Mouse (Mus musculus) fat pad, adult 2 months (tissue): ENCODE measurements around the gene Trim7.
"Not testable (repeated sequence)": the region's sequence is repeated elsewhere in the genome, so short reads cannot be mapped to it uniquely, and the experiment has no call there.

ENCODE experiments used
- DNase-seq: peaks from one replicate; pipeline ENCODE4 v3.0.0-alpha.2; 2011; ENCODE audit warnings: low read depth, low spot score; ENCODE audit errors: extremely low read depth

The Trim7 gene

DNA sequence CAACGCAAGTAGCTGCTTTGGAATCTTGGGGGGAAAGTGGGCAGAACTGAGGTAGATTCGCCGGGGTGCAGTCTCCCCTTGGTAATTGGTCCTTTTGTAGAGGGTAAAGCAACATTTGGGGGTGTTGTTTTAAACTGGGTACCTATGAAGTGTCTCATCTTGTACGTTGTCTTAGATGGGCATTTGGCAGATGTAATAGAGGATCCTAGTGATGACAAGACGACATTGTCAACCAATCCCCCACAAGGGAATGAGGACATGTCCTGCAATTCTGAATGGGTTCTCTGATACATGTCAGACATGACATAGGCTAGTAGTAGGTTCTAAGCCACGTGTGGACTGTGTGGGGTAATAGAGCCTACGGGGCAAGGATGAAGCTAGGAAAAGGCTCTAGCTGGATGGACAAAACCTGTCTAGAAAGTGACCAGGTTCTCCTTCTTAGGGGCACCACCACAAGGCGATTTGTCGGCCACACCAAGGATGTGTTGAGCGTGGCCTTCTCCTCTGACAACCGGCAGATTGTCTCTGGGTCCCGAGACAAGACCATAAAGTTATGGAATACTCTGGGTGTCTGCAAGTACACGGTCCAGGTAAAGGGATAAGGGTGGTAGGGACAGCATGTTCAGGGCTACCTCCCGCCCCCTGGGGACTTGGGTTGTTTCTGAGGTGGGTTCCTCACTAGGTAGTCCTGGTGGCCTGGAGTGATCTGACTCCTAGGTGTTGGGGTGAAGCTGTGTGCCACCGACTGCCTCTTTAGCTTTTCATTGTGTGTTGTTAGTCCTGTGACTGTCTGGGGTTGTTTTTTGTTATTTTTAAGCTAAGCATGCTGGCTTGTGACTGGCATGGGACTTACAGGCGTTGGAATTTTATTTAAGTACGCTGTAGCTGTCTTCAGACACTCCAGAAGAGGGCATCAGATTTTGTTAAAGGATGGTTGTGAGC is 23.8 kb upstream of the Trim7 start:
- DNase-seq: no peak

DNA sequence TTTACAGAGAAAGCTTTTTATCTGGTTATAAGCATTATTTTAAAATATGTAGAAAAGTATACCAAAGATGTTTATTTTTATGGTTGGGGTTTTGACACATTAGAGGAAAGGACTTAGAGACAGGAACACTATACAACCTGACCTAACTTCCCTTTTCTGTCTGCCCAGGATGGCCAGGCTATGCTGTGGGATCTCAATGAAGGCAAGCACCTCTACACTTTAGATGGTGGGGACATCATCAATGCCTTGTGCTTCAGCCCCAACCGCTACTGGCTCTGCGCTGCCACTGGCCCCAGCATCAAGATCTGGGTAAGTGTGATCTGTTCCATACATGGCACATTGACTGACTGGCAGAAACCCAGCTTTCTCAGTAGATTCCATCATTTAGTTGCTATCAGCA is 22.0 kb upstream of the Trim7 start:
- no peak for DNase-seq

DNA sequence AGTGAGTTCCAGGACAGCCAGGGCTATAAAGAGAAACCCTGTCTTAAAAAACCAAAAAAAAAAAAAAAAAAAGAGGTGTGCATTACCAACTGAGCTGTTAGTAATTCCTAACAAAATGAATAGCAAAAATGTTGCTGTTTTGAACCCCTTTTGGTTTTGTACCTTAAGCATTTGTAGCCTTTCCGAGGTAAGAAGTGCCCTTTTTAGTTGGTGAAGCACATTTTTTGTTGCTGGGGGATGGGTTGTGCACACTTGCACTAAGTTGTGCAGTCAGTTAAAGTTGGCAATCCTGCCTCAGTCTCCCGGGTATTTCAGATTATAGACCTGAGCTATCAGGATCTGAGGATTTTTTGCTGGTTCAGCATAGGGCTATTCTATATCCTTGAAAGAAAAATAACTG is 21.0 kb upstream of the Trim7 start:
- no peak for DNase-seq

DNA sequence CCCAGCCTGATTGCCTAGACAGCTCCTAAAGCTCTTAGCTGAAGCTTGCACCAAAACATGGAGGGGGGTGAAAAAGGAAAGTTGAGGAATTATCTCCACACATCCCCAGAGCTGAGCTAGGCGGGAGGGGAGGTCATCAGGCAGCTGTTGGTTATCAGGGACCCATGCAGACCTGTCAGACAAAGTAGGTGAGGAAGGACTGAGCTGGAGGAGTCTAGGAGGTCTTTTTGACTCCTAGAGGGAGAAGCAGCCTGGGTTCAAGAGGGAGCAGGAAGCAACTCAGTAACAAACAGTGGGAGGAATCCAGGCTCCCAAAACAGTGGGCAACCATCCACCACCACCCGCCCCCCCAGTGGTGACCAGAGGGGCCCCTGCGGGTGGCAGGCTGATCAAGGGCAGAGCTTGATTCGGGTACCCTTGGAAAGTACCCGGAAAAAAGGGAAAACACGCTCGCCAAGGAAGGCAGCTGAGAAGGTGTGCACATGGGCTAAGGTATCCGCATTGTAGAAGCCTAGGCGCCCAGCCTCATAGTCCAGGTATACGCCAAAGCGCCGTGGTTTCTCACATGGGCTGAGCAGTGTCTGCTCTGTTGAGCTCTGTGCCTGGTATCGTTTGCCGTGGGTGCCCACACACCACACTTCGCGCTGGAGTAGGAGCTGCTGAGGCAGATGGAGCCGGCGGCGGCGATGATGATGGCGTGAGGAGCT is 18.9 kb upstream of the Trim7 start:
- no peak for DNase-seq

DNA sequence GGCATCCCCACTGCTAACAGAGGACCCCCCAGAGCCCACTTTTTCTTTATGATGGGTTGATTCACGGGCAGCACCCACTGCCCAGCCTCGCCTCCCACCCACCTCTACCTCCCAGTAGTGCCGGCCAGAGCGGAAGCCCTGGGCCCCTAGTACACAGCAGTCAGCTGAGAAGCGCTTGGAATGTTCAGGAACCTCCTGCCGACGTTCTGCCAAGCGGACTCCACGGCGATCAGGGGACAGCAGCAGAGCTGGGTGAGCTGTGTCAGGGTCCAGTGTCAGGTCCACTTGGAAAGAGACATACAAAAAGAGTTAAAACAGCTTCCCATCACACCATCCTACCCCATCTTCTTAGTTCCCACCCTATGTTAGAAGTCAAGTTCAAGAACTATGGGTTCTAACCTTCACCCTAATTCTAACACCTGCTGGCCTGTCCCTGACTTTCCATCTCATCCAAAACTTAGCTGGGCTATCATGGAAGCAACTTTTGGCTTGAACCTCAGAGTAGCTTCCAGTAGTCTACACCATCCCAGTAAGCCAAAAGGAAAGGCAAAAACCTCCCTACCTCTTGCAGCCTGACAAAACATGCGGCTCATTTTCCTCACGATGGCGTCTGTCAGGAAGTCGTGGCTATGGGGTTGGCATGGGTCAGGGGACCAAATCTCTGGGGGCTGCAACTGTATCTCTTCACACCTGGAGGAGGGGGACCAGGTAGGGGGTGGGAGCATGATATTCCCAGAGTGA is 18.2 kb upstream of the Trim7 start:
- no peak for DNase-seq

DNA sequence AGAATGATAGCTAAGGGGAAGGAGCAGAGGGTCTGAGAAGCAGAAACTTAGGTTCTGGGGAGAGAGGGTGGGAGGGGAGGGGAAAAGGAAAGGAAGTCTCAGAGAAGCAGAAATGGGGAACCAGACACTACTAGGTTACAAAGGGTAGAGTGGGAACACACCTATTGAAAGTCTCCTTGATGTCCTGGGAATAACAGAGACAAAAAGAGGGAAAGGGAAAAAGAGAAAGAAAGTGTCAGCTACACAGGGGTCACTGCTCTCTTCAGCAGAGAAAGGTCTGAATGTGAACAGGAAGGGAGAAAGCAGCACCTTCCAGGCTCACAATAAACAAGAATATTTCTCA is 17.7 kb upstream of the Trim7 start:
- DNase-seq: no peak

DNA sequence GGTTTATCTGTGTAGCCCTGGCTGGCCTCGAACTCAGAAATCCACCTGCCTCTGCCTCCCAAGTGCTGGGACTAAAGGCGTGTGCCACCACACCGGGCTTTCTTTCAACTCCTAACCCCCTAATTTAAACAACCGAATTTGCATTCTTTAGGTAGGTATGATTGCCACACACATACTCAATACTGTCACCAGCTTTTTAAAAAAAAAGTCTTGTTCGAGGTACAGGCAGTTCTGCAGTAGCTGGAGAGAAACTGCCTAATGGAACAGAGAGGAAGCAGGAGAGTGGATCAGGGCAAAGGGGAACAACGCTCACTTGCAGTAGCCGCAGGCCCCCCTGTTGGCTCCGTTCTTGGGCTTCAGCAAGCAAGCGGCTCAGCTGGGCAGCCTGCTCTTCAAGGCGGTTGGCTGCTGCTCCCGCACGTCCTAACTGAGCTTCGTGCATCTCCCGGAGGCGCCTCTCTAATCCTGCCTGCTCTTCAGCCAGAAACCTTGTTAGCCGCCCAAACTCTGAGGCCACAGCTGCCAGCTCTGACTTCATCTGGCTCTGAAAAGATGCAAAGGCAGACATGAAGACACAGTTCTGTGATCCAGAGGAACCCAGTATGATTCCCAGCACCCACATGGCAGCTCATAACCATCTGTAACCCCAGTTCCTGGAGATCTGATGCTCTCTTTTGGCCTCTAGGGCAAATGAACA is 17.1 kb upstream of the Trim7 start:
- peak; percentile 87 for DNase-seq

DNA sequence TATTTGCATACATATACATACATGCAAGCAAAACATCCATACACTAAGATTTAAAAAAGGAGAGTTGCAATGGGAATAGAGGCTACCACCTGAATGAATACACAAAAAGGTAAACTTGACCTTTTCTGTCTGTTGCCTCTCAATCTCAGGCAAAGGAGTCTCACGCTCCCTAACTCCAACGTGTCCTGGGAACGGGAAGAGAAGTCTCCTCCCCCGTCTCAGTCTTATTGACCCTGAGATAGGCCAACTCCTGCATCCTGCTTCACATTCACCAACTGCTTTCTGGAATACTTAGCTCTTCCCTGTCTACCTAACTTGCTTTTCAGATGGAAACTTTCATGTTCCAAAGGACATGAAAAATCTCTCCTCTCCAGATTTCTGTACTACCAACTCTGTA is 16.5 kb upstream of the Trim7 start:
- no peak for DNase-seq

DNA sequence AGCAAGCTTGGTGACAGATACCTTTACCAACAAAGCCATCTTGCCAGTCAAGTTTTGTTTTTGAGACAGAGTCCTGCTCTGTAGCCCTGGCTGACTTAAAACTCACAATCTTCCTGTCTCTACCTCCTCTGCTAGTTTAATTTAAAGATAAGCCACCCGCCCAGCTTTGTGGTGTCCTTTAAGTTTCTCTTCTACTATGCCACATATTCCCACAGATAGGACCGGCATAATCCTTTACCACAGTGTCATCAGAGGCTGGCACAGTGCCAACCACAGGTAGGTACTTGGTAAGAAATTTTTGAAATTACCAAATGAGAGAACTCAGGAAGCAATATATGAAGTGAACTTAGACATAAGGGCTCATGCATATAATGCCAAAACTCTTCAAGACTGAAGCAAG is 15.8 kb upstream of the Trim7 start:
- no peak for DNase-seq

DNA sequence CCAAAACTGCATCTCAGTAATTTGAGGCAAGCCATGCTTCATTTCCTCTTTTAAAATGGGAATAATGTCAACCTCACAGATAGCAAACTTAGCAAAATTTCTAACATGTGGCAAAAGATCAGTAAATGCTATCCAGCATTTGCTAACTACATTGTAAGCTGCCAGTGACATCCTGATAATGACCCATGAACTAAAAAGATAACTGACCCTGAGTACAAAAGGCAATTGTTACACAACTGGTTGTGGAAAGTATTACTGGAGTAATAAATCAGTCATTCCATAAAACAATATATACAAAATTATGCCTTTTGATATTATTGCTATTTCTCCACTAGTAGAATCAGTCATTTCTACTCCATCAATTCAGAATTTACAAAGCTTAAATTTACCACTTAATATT is 12.2 kb upstream of the Trim7 start:
- no peak for DNase-seq

DNA sequence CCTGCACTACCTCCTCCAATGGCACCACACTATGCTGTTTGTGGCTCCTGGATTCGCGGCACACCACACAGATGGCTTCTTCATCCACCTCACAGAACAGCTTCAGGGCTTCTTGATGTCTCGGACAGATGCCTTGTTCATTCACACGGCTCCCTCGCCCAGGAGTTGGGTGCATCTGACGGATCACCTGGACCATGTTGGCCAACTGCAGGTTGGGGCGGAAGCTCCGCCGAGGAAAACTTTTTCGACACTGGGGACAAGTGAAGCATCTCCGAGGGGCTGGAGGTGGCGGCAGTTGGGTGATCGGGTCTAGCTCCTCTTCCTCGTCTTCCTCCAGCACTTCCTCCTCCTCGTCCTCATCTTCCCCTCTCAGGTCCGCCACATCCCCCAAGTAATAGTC is 10.1 kb upstream of the Trim7 start:
- DNase-seq: no peak

DNA sequence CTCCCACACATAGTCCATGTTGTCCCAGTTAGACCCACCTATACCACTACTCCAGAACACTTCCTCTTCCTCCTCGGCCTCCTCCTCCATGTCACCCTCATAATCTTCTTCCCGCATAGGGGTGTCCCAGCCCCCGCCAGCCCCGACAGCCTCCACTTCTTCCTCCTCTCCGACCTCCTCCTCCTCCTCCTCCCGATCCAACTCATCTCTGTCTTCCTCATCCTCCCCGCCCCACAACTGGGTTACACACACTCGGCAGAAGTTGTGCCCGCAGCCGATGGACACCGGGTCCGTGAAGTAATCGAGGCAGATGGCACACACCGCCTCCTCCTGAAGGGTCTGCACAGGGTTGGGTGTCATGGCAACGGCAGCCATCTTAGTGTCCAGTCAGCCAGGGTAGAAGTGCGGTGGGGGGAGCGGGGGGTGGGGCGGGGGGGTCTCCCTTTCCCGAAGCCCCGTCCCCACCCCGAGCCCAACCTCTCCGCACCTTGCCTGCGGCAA is 9.6 kb upstream of the Trim7 start:
- no peak for DNase-seq

DNA sequence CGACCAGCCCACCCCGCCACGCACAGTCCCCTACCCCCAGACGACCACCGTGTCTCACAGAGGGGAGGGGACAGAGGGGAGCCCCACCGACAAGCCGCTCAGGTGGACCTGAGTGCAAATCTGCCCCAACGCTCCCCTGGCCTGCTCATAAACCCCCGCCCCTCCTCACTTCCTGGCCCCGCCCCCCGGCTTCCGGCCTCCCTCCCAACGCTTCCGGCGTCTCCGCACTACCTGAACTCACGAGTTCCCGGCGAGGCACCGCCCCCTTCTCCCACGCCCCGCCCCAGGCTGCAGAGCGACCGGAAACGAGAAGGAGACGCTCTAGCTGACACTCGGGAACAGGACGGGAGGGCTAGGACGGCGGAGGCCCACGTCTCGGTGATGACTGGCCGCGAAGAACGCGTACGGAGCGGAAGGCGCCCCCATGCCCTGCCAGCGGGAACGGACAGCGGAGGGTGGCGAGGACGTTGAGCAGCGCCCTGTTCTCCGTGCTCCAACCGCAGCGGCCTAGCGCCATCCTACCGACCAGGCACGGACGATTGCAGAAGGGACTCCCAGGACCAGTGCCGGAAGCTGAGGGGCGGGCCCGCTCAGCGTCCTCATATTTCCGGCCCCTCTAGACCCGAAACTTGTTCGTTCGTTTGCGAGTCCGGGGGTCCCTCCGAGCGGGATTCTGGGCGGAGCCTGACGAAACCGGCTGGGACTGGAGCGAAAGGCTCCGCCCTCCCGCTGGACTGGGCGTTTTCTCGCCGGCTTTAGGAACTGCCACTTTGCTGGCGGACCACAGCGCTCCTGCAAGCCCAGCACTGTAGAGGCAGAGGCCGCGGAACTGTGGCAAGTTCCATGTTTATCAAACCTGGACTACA is 8.9 kb upstream of the Trim7 start, which contains the start of gene Trim41:
Gene Trim41, minus strand, starts transcription at position 554 of the 866 bp plus-strand sequence.
- peak; percentile 80 for DNase-seq

DNA sequence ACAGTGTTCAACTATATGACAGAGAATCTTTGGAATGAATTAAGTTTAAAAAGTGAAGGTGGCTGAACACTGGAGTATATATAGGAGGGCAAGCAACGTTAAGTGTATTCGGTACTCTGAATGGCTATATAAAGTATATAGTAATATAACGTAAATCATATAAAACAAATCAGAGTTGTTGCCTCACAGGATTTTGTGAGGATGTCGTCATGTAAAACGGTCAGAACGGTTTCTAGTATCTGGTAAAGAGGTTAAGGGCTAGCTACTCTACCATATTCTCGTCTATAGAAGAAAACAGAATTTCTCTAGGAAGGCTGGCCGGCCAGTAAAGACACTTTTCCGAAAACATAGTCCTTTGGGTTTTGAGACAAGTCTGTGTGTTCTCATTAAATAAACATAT is 8.1 kb upstream of the Trim7 start:
- DNase-seq: no peak

DNA sequence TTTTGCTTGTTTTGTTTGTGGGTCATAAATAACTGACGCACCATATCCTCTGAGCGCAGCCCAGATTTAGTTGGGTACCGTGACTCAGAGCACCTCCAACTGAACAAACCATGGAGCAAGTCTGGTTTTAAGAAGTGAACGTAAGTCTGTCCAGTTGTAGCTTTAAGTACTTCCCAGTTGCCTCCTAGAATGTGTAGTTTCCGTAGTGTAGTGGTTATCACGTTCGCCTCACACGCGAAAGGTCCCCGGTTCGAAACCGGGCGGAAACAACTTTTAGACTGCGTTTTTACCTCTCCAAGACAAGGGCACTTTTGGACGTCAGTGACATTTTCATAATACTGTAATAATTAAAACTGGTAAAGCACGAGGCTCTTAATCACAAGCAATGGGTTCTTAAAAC is 7.6 kb upstream of the Trim7 start:
- DNase-seq: no peak

DNA sequence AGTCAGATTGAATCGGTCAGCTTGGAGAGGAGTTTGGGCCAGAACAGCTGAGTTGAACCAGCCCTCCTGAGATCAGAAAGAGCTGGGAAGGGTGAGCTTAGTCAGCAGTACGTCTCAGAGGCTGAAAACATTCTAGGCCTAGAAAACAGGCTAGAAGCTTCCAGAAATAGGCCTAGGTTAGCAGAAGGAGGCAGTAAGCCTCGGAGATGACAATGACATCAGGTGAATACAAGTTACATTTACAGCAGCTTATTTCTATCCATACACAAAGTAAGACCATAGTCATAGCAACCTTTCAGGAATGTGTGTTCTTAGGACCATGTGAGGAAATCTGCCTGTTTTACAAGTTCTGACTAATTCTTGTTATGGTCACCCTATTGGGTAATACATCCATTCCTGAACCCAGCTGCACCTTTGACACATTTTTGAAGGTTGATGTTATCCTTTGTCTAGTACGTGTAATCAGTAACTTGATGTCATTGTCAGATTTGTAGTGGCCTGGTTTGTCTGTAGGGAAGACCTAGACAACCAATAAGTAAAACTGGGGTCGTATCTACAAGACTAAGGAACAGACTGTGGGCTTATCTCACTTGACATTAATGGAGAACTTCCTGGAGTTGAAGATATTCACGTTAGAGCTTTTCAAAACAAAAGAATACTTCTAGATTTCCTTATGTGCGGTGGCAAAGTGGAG is 6.2 kb upstream of the Trim7 start:
- DNase-seq: no peak

DNA sequence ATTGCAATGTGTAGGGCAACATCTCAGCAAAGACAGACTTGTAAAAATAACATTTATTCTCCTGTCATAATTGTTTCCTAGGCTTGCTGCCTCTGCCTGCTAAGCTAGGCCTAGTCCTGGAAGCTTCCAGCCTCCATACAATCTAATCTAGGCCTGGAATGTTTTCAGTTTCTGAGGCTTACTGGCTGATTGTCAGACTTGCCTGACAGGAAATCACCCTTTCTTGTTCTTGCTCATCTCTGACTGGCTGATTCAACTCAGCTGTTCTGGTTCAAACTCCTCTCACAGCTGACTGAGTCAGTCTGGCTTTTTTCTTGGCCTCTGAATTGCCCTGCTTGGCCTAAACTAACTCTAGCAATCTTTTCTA is 5.6 kb upstream of the Trim7 start:
- no peak for DNase-seq

DNA sequence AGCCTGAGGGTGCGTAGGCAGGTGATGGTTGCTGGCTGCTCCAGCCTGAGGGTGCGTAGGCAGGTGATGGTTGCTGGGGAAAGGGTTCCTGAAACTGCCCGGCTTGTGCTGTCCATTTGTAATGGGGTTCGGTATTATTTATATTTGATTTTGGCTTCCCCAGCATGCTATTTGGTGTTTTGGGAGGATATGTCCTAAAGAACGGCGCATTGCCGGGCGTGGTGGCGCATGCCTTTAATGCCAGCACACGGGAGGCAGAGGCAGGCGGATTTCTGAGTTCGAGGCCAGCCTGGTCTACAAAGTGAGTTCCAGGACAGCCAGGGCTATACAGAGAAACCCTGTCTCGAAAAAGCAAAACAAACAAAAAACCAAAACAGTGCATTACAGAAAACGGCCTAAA is 4.6 kb upstream of the Trim7 start:
- not testable (repeated sequence) for DNase-seq

DNA sequence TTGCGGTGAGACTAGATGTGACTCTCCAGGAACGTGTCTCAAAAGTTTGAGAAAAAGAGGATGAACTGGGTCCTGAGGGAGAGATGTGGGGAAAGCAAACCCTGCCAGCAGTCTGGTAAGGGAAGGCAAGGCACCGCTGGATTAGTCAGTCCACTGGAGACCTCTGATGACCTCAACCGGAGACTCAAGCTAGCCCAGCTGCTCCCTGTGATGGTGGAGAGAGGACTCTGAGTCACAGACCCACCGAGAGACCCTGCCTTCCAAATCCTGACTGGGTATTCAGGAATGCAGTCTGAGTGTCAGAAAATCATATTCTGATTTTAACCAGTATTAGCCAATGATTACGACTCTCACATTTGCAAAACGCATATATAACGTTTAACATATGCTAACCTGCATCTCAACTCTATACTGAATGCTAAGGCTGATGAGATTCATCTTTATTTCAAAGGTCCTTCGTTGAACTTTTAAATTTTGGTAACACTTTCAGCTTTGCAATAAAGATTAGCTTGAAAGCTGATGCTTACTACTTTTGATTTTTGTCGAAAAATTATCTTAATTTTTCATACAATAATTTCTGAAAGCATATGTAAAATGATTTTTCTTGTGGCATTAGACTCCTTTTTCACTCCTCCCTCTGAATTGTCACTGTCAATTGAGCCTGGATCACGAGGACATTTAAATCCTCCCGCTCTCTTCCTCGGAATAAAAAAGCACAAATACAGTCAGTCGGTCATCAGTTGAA is 3.0 kb upstream of the Trim7 start:
- no peak for DNase-seq
